Mouse (Mus musculus): ENCODE results near the gene Gm10097. TPM values are rescaled to one million over a fixed set of nuclear protein-coding genes. Genes with fewer than 3 reads are reported as not detected.

Gene Gm10097
- total and polyA plus RNA-seq, 3 experiments = not detected

DNA sequence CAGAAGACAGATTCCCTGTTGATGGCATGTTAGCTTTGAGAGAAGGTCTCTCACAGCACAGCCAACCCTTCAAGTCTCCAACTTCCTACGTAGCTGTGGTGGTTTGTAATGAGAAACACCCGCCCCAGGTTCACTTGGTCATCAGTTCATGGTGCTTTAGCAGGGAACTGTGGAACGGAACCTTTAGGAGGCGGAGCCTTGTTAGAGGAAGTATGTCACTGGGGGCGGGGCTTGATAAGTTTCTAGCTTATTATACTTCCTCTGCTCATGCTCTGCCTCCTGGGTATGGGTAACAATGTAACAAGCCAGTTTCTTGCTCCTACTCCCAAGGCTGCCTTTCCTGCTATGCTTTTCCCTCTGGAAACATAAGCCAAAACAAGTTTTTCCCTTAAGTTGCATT lies 23.3 kb upstream of the Gm10097 start:
- Histone ChIP-seq H3K4me1 (ENCODE audit: control insufficient read depth in 1 of 2, insufficient read depth in 2 of 2) (no peaks in the 10 kb centered on the region), H3K27ac (ENCODE audit: insufficient read depth, low read depth) (no peak overlapping the region), H3K79me2 (replicated peaks; ENCODE audit: control insufficient read depth, extremely low read depth, insufficient read depth, poor library complexity, severe bottlenecking) (no peaks in the 10 kb centered on the region), H3K9ac (ENCODE audit: insufficient read depth, low read depth) (no peak overlapping the region), H3K4me2 (ENCODE audit: insufficient read depth, low read depth, poor library complexity, severe bottlenecking) (no peak overlapping the region), H3K9me3 (replicated peaks; ENCODE audit: low read length) (no peaks in the 10 kb centered on the region), H3K27me3 (replicated peaks) (no peaks in the 10 kb centered on the region), H3K4me3 (replicated peaks in 1 of 3; ENCODE audit: low read depth in 2 of 3, low read length in 2 of 3, poor library complexity in 1 of 3) (no peak overlapping the region), H3K36me3 (replicated peaks in 1 of 2; ENCODE audit: control insufficient read depth in 1 of 2, insufficient read depth in 1 of 2, low read length in 1 of 2) (peaks cover 0 to 57% of the 10 kb centered on the region in 2 experiments)
- dilution Hi-C loops (cut with MboI; ENCODE audit: extremely low pct_ligation_motif_present, extremely low pct_unique_long_range_greater_than_20kb, low sequenced_read_pairs) (no loop called here), in situ Hi-C loops (cut with MboI; ENCODE audit: low pct_ligation_motif_present, low pct_unique_long_range_greater_than_20kb, low sequenced_read_pairs) (no loop called here)
- peak; percentile 27 for DNase-seq (ENCODE audit: extremely low read depth)
- TF ChIP-seq MXI1 (IDR thresholded peaks at IDR 0.05; ENCODE audit: low read depth, low read length) (no peak), ZMIZ1 (IDR thresholded peaks at IDR 0.05; ENCODE audit: low read depth, low read length) (no peak), NRF1 (IDR thresholded peaks at IDR 0.05; ENCODE audit: low read depth, low read length) (no peak), E2F4 (IDR thresholded peaks at IDR 0.05; ENCODE audit: insufficient replicate concordance, low read depth, low read length) (no peak), IRF4 (IDR thresholded peaks at IDR 0.05; ENCODE audit: low read depth, low read length) (no peak), POLR2AphosphoS2 (IDR thresholded peaks at IDR 0.05; ENCODE audit: low read depth, low read length) (no peak), USF1 (IDR thresholded peaks at IDR 0.05; ENCODE audit: low read depth, low read length) (no peak), CTCF (conservative IDR thresholded peaks at IDR 0.05 in 1 of 2, IDR thresholded peaks at IDR 0.05 in 1 of 2; ENCODE audit: low read depth in 2 of 2, low read length in 2 of 2) (no peak), MYC (IDR thresholded peaks at IDR 0.05; ENCODE audit: low read depth, low read length) (no peak), KAT2A (IDR thresholded peaks at IDR 0.05; ENCODE audit: insufficient replicate concordance, low read length) (no peak), MAFK (IDR thresholded peaks at IDR 0.05; ENCODE audit: insufficient replicate concordance, low read length) (no peak), ZNF384 (IDR thresholded peaks at IDR 0.05; ENCODE audit: low read depth, low read length) (no peak), ZC3H11A (IDR thresholded peaks at IDR 0.05; ENCODE audit: low read depth, low read length) (no peak), JUN (IDR thresholded peaks at IDR 0.05; ENCODE audit: insufficient read depth, low read depth, low read length) (no peak), MEF2A (IDR thresholded peaks at IDR 0.05; ENCODE audit: borderline replicate concordance, low read depth, low read length) (no peak), SMC3 (IDR thresholded peaks at IDR 0.05; ENCODE audit: low read depth, low read length) (no peak), RAD21 (IDR thresholded peaks at IDR 0.05; ENCODE audit: low read depth, low read length) (no peak), EP300 (IDR thresholded peaks at IDR 0.05; ENCODE audit: low read length) (no peak)

DNA sequence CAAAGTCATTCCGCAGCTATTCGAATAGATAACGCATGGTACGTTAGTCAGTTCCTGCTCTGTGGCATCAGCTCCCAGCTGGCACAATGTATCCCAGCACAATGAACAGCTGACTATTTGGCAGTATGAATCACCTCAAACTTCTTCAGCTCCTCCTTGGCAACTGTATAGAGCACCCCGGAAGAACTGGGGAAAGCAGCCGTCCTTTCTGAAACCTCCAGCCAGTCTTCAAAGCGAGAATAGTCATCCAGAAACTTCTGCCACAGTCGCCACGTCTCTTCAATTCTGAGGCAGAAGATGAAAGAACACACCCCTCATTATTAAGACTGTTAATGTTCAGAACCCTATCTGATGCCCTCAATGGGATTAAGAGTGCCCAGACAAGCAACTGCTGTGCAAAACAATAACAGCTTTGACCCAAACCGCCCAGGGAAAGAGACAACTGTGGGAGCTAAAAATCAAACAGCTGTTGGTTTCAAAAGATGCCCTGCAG lies 12.7 kb upstream of the Gm10097 start:
- Histone ChIP-seq H3K4me1 (ENCODE audit: control insufficient read depth in 1 of 2, insufficient read depth in 2 of 2) (no peaks in the 10 kb centered on the region), H3K27ac (ENCODE audit: insufficient read depth, low read depth) (no peak overlapping the region), H3K4me2 (ENCODE audit: insufficient read depth, low read depth, poor library complexity, severe bottlenecking) (peak overlapping the region; percentile 40), H3K4me3 (replicated peaks in 1 of 3; ENCODE audit: low read depth in 2 of 3, low read length in 2 of 3, poor library complexity in 1 of 3) (no peak overlapping the region), H3K79me2 (replicated peaks; ENCODE audit: control insufficient read depth, extremely low read depth, insufficient read depth, poor library complexity, severe bottlenecking) (no peaks in the 10 kb centered on the region), H3K36me3 (replicated peaks in 1 of 2; ENCODE audit: control insufficient read depth in 1 of 2, insufficient read depth in 1 of 2, low read length in 1 of 2) (peaks cover 0 to 27% of the 10 kb centered on the region in 2 experiments), H3K9ac (ENCODE audit: insufficient read depth, low read depth) (no peak overlapping the region), H3K27me3 (replicated peaks) (no peaks in the 10 kb centered on the region), H3K9me3 (replicated peaks; ENCODE audit: low read length) (no peaks in the 10 kb centered on the region)
- in situ Hi-C loops (cut with MboI; ENCODE audit: low pct_ligation_motif_present, low pct_unique_long_range_greater_than_20kb, low sequenced_read_pairs) = no loop called here
- no peak for DNase-seq (ENCODE audit: extremely low read depth)
- dilution Hi-C loops (cut with MboI; ENCODE audit: extremely low pct_ligation_motif_present, extremely low pct_unique_long_range_greater_than_20kb, low sequenced_read_pairs) = no loop called here
- TF ChIP-seq SMC3 (IDR thresholded peaks at IDR 0.05; ENCODE audit: low read depth, low read length) (no peak), ZKSCAN1 (IDR thresholded peaks at IDR 0.05; ENCODE audit: borderline replicate concordance, low read depth, low read length) (no peak), GABPA (IDR thresholded peaks at IDR 0.05; ENCODE audit: insufficient replicate concordance, low read depth, low read length) (no peak), POLR2A (IDR thresholded peaks at IDR 0.05; ENCODE audit: low read depth, low read length) (no peak), ZMIZ1 (IDR thresholded peaks at IDR 0.05; ENCODE audit: low read depth, low read length) (no peak), UBTF (IDR thresholded peaks at IDR 0.05; ENCODE audit: low read depth, low read length) (no peak), PAX5 (IDR thresholded peaks at IDR 0.05; ENCODE audit: low read length) (no peak), USF2 (conservative IDR thresholded peaks at IDR 0.05; ENCODE audit: low read depth, low read length) (no peak), USF1 (IDR thresholded peaks at IDR 0.05; ENCODE audit: low read depth, low read length) (no peak), ELF1 (IDR thresholded peaks at IDR 0.05; ENCODE audit: low read depth, low read length) (peak; percentile 65), MAX (IDR thresholded peaks at IDR 0.05; ENCODE audit: low read length) (no peak), CHD2 (IDR thresholded peaks at IDR 0.05; ENCODE audit: low read length) (no peak), SIN3A (IDR thresholded peaks at IDR 0.05; ENCODE audit: low read length) (0 out of 2 replicates have a peak, but pooled peaks have one; percentile 33), JUN (IDR thresholded peaks at IDR 0.05; ENCODE audit: insufficient read depth, low read depth, low read length) (peak; percentile 60; the same call in 1 of the 2 replicates), HCFC1 (IDR thresholded peaks at IDR 0.05; ENCODE audit: low read depth, low read length) (no peak), IRF4 (IDR thresholded peaks at IDR 0.05; ENCODE audit: low read depth, low read length) (peak; percentile 84), CTCF (conservative IDR thresholded peaks at IDR 0.05 in 1 of 2, IDR thresholded peaks at IDR 0.05 in 1 of 2; ENCODE audit: low read depth in 2 of 2, low read length in 2 of 2) (no peak), MAZ (IDR thresholded peaks at IDR 0.05; ENCODE audit: low read depth, low read length) (no peak), RCOR1 (conservative IDR thresholded peaks at IDR 0.05; ENCODE audit: low read depth, low read length) (no peak; the same call in 1 of the 2 replicates), RAD21 (IDR thresholded peaks at IDR 0.05; ENCODE audit: low read depth, low read length) (no peak), ZC3H11A (IDR thresholded peaks at IDR 0.05; ENCODE audit: low read depth, low read length) (no peak), MXI1 (IDR thresholded peaks at IDR 0.05; ENCODE audit: low read depth, low read length) (no peak), POLR2AphosphoS2 (IDR thresholded peaks at IDR 0.05; ENCODE audit: low read depth, low read length) (no peak)

Data from CH12.LX (cell line).